Mouse (Mus musculus): ENCODE results near the gene Mlh3.

DNA sequence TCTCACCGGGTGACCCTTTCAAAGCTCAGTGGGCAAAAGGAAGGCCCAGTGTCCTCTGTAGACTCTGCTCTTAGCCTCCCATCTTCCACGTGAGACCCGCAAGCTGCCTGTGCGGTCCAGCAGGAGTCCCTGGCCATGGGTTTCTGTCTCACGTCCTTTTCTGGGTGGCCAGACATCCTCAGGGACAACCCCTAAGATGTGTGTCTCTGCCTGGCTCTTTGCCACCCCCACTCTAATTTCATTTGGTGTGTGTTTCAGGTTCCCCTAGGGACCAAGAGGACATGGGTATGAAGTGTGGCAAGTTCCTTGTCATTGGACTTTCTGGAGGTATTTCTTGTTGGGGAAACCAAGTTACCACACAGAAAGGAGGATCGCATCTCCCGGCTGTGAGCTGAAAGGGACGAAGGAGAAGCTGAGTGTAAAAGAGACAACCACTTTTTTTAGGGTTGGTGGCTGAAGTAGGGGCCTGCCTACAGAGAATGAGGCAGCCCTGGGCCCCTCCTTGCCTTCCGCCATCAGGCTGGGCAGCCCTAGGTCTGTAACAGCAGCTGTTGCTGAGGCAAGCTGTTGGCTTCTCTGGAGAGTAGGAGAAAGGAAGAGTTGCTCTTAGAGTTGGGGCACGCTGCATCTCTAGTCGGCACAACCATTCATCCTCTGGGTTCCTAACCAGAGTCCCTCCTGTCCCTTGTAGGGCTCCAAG is 76.3 kb downstream of the Mlh3 start:
- TF ChIP-seq CTCF (IDR thresholded peaks at IDR 0.05 in 2 of 3, conservative IDR thresholded peaks at IDR 0.05 in 1 of 3; ENCODE audit: control insufficient read depth in 1 of 3, insufficient read depth in 1 of 3, low read depth in 2 of 3, low read length in 3 of 3, poor library complexity in 1 of 3, severe bottlenecking in 1 of 3): no peak
- TF ChIP-seq POLR2A (IDR thresholded peaks at IDR 0.05; ENCODE audit: control insufficient read depth in 1 of 2, insufficient read depth in 1 of 2, low read depth in 1 of 2, low read length in 2 of 2, poor library complexity in 1 of 2): no peak
- no peak for TF ChIP-seq MAX (IDR thresholded peaks at IDR 0.05; ENCODE audit: low read length)
- TF ChIP-seq CHD1 (IDR thresholded peaks at IDR 0.05; ENCODE audit: low read depth, low read length): no peak
- TF ChIP-seq TCF12 (IDR thresholded peaks at IDR 0.05; ENCODE audit: low read depth, low read length): no peak
- TF ChIP-seq RAD21 (IDR thresholded peaks at IDR 0.05; ENCODE audit: low read depth, low read length): no peak
